Mouse (Mus musculus): Measurements from ENCODE around the gene Rnf8.

The Rnf8 gene

DNA sequence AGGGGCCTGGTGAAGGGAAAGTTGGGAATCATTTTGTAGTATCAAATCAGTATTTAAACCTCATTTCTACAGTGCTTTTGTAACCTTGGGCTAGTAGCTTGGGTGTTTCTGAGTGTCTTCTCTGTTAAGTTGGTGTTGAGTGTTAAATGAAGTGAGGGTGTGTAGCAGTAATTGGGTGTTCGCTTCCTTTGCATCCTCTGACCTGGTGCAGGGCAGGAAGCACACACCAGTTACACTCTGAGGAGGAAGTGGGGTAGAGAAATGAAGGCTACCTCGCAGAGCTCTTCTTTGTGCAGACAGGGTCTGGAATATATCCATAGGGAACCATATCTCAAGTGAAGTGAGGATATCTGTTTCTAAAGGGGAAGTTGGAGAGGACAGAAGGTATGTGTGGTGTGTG, 66.3 kb downstream of the Rnf8 start:
- DNase-seq (ENCODE audit: low spot score) = no peak

DNA sequence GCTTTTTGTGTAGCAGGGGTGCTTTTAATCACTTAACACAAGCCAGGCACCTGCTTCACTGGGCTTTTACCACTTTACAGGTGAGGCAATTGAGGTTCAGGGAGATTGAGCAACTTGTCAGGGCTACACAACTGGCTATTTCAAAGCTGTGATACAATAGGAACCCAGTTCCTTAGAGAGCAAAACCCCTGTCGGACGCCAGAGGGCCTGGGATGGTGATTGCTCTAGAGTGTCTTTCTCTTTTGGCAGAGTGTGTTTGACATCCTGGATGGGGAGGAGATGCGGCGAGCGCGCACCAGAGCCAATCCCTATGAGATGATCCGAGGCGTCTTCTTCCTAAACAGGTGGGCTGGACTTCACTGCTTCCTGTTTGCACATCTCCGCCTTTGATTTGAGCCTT, 67.1 kb downstream of the Rnf8 start:
- DNase-seq (ENCODE audit: low spot score) = no peak

DNA sequence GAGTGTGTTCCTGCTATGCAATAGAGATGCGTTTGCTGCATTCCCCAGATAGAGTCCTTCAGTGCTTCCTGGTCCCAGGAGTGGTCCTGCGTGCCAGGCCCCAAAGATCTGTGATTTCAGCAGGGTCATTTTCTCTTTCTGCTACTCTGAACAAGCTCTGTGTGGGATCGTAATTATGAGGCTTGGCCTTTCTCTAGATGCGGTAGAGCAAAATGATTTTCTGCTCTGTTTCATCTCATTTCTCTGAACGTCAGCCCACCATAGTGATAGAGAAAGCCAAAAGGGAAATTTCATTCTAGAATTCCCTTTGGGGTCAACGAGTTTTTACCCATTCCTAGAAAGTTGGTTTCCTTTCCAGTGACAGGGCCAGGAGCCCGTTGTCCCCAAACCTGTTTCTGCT, 67.7 kb downstream of the Rnf8 start:
- no peak for DNase-seq (ENCODE audit: low spot score)

DNA sequence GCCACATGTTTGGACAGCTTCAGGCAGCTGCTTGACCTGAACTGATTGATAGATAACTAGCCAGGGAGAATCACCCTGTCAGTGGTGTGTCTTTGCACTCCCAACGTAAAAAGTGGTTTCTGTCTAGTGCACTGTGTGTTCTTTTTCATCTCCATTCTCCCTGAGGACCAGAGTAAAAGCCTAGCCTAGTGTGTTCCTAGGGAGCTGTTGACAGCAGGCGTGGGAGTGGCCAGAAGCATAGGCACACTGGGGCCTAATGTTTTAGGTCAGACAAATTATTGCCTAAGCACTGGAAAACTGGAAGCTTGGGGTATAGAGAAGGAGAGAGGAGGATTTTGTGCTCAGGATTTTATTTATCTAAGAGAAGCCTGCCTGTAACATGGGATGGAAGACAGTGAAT, 68.5 kb downstream of the Rnf8 start:
- no peak for DNase-seq (ENCODE audit: low spot score)

DNA sequence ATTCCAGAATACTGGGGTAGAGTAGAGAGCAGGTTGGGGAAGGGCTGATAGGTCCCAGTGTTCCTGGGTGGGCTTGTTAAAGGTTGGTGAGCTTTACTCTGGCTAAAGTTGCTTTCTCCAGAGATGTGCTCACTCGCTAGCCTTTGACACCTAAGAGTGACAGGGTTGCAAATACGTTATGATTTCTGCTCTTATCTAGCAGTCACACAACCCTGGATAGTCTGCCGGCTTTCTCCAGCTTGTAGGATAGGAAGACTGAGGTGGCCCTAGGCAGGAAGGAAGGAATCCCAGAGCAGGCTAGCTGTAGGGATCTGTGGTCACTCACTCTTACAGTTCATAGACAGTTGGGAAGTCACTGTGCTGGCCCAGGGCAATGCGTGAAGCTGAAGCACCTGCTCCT, 69.7 kb downstream of the Rnf8 start:
- no peak for DNase-seq (ENCODE audit: low spot score)

DNA sequence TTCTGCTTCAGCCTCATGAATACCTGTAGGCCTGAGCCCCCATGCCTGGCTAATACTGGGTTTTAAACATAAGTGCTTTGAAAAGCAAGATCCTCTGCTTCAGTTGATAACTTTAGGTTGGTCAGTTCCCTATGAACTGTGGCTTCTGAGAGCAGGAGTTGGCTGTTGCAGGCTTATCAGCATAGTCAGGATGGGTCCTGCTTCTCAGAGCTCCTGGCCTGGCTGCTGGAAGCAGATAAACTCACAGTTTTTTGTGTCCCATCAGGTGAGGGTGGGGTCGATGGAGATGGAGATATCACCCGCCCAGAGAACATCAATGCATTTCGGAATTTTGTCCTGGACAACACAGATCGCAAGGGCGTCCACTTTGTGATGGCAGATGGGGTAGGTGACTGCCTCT, 72.2 kb downstream of the Rnf8 start:
- DNase-seq (ENCODE audit: low spot score) = no peak

DNA sequence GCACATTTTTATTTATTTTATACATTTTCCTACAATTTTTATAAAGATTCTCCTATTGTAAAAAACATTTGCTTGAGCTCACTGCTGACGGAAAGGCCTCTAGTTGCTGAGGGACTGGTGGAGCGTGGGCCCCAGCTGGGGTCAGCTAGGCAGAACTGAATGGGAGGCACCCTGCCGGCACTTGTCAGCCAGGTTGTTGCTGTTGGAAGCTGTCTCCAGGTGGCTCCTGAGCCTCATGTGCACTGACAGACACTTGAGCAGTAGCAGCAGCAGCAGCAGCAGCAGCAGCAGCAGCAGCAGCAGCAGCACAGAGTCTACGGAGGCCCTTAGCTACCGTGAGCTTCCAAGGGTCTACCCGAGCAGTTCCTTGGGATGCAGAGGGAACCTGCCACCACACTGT, 72.8 kb downstream of the Rnf8 start:
- no peak for DNase-seq (ENCODE audit: low spot score)

DNA sequence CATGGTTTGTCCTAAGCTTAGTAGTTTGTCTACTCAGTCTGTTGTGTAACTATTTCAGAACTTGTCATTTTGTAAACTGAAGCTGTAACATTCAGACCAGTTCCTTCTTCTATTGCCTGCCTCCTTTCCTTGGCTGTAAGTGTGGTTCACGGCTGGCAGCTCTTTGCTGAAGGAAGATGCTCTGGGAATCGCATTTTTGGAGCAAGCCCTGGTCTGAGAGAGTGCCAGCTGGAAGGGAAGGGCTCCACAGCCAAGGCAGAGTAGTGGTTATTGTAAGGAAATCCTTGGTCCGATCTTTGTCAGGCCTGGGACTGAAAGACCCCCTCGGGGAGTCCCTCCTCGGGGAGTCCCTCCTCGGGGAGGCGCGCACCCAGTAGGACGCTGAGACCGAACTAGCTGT, 74.0 kb downstream of the Rnf8 start:
- DNase-seq (ENCODE audit: low spot score) = no peak

DNA sequence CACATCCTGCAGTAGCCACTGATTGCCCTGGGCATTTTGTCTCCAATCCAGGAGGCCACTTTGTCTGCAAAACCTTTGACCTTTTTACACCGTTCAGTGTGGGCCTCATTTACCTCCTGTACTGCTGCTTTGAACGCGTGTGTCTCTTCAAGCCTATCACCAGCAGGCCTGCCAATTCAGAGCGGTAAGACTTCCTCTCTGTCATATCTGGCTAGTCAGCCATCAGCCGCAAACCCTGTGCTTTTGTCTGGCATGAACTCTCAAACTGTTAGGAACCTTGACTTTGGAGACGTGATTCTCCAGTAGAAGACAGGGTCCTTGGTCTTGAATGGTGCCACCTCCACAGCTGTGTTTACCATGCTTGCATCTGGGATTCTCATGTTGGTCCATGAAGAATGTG, 75.7 kb downstream of the Rnf8 start:
- no peak for DNase-seq (ENCODE audit: low spot score)

DNA sequence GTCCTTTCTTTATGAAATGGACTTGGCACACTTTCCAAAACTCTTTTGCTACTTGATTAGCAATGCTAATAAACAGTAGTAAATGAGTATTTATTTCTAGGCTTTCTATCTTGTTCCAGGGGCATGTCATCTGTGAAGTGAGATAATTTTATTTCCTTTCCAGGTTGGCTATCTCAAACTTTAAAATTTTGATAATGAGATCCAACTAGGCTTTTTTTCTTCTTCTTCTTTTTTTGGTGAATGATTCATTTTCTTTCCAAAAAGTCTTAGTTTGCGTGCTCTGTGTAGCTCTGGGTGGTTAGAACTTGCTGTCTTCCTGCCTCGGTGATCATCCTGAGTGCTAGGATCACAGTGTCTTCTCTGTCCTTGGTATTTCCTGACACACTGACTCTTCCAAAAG, 78.2 kb downstream of the Rnf8 start:
- DNase-seq (ENCODE audit: low spot score) = no peak

DNA sequence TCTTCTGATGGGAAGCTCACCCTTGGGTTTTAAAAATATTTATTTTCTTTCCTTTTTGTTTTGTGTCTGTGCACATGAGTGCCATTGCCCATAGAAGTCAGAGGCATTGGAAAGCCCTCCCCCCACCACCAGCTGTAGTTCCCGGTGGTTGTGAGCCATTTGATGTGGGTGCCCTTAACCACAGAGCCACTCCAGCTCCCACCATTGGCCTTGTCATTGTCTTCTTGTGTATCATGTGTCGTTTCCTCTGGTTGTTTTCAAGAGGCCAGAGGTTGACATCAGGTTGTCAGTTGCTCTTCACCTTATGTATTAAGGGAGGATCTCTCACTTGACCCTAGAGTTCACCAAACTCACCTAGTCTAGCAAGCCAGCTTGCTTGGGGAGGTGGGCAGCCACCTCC, 79.0 kb downstream of the Rnf8 start:
- DNase-seq (ENCODE audit: low spot score) = no peak

DNA sequence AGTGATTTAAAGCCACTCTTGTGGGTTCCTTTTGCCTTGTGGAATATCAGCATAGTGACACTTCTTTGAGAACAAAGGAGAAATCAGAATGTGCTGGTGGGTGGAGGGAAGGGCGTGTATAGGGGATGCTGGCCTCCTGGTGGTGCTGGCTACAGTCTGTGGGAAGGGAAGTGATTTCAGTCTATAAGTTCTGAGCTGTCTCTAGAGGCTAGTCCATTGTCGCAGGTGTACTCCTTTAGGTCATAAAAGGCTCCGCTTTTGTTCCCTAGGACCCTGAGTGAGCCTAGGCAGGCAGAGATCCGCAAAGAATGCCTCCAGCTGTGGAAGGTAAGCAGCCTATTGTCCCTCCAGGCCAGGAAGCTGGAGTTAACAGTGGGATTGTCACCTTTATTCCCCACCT, 79.9 kb downstream of the Rnf8 start:
- no peak for DNase-seq (ENCODE audit: low spot score)

Data from urinary bladder, postnatal 10 days (tissue).